9 mouse cellular contexts compared by ENCODE assay signal in genomic region chr9:108587571-108588180, GRCm38 (mm10). TPM values are rescaled to one million over a fixed set of nuclear protein-coding genes. Genes with fewer than 3 reads are reported as not detected.
DNase-seq lines count a peak whose midpoint lies in the region; ATAC-seq lines count a peak whose summit lies in the region.
"Had no signal": no experiment of that assay in that cellular context is flagged by ENCODE, and none has a peak within 500 bp of the region (broad histone marks: within the 10 kb centered on the region; RNA-seq: fewer than 3 reads in every experiment).

No protein-coding gene starts in this region.

- H3K4me2 ChIP-seq in hindbrain, embryonic 12.5 days (replicated peaks) = peak overlapping the region; percentile 58

- peak; percentile 95 for ATAC-seq in frontal cortex, adult (ENCODE audit: low TSS enrichment)
- ATAC-seq in hindbrain, embryonic 12.5 days (ENCODE audit: low FRiP score) = peak; percentile 98
- ATAC-seq in megakaryocyte, adult 5-6 weeks (ENCODE audit: poor library complexity, severe bottlenecking) = no peak

- H3K9me3 ChIP-seq in hindbrain, embryonic 12.5 days (replicated peaks) = no peaks in the 10 kb centered on the region

- H3K4me3 ChIP-seq in hindbrain, embryonic 12.5 days = peak overlapping the region; percentile 21

- DNase-seq in Muller cell, postnatal 12 days (ENCODE audit: inconsistent ontology term) = peak; percentile 73
- DNase-seq in cerebellum, adult 9-10 months = peak; percentile 76
- peak; percentile 56 for DNase-seq in layer of hippocampus, postnatal 25 days (ENCODE audit: extremely low spot score in 1 of 2, low spot score in 1 of 2)
- DNase-seq in mesoderm, embryonic 11.5 days (ENCODE audit: low read depth, low spot score) = peak; percentile 95
- peak; percentile 77 for DNase-seq in skeletal muscle tissue, adult 2 months (ENCODE audit: low read depth, low spot score)

- H3K36me3 ChIP-seq in hindbrain, embryonic 12.5 days = 0 out of 2 replicates have a peak, but pooled peaks cover 5% of the 10 kb centered on the region

- H3K4me1 ChIP-seq in hindbrain, embryonic 12.5 days = peaks cover 39% of the 10 kb centered on the region

- peak overlapping the region; percentile 98 for H3K27ac ChIP-seq in hindbrain, embryonic 12.5 days
- H3K27ac ChIP-seq: macrophage had no signal

- peak overlapping the region; percentile 57 for H3K9ac ChIP-seq in hindbrain, embryonic 12.5 days

- H3K27me3 ChIP-seq in hindbrain, embryonic 12.5 days = peaks cover 9% of the 10 kb centered on the region; the same call in 1 of the 2 replicates

- WGBS in hindbrain, embryonic 12.5 days = 3% methylated on average over 14 of the region's 14 CpGs

RNA-seq across cellular contexts. Expression of gene Wdr6, which starts 9.1 kb away (rescaled TPM):
- 290 and 293 TPM in 2 replicates for polyA plus RNA-seq in hindbrain, embryonic 12.5 days (2016; fragmentation: Nextera tagmentation; extraction: Ambion mirVana)
- total RNA-seq in layer of hippocampus, postnatal 25 days (2021) = 100 to 1,000 TPM; 116 to 134 TPM
- 2.1 and 3.3 TPM in 2 replicates for total RNA-seq in megakaryocyte, adult 5-6 weeks (2015)
- total RNA-seq in megakaryocyte, adult 5-6 weeks (2017) = 3.1 and 4.0 TPM in 2 replicates

RNA-seq across cellular contexts. Expression of gene P4htm, which starts 9.8 kb away (rescaled TPM):
- 19.0 and 19.9 TPM in 2 replicates for polyA plus RNA-seq in hindbrain, embryonic 12.5 days (2016; fragmentation: Nextera tagmentation; extraction: Ambion mirVana)
- 10 to 100 TPM; 92.0 to 97.8 TPM for total RNA-seq in layer of hippocampus, postnatal 25 days (2021)
- 0.18 and 0.21 TPM in 2 replicates for total RNA-seq in megakaryocyte, adult 5-6 weeks (2015)
- total RNA-seq in megakaryocyte, adult 5-6 weeks (2017) = not detected in 2 replicates

RNA-seq across cellular contexts. Expression of gene Dalrd3, which starts 18.0 kb away (rescaled TPM):
- polyA plus RNA-seq in hindbrain, embryonic 12.5 days (2016; fragmentation: Nextera tagmentation; extraction: Ambion mirVana) = 232 and 248 TPM in 2 replicates
- total RNA-seq in layer of hippocampus, postnatal 25 days (2021) = 100 to 1,000 TPM in 1 of 2 experiments, 10 to 100 TPM in 1; 95.4 to 107 TPM
- 46.8 and 52.0 TPM in 2 replicates for total RNA-seq in megakaryocyte, adult 5-6 weeks (2015)
- total RNA-seq in megakaryocyte, adult 5-6 weeks (2017) = 21.9 and 22.5 TPM in 2 replicates

RNA-seq across cellular contexts. Expression of gene Ndufaf3, which starts 20.4 kb away (rescaled TPM):
- polyA plus RNA-seq in hindbrain, embryonic 12.5 days (2016; fragmentation: Nextera tagmentation; extraction: Ambion mirVana) = 53.4 and 57.0 TPM in 2 replicates
- total RNA-seq in layer of hippocampus, postnatal 25 days (2021) = 10 to 100 TPM; 54.3 to 70.4 TPM
- 36.8 and 40.7 TPM in 2 replicates for total RNA-seq in megakaryocyte, adult 5-6 weeks (2015)
- 15.2 and 22.7 TPM in 2 replicates for total RNA-seq in megakaryocyte, adult 5-6 weeks (2017)

RNA-seq across cellular contexts. Expression of gene Impdh2, which starts 27.6 kb away (rescaled TPM):
- polyA plus RNA-seq in hindbrain, embryonic 12.5 days (2016; fragmentation: Nextera tagmentation; extraction: Ambion mirVana) = 128 and 131 TPM in 2 replicates
- 10 to 100 TPM; 60.1 to 62.8 TPM for total RNA-seq in layer of hippocampus, postnatal 25 days (2021)
- total RNA-seq in megakaryocyte, adult 5-6 weeks (2015) = 87.2 and 93.2 TPM in 2 replicates
- total RNA-seq in megakaryocyte, adult 5-6 weeks (2017) = 118 and 119 TPM in 2 replicates

Comparison
In these comparisons a context has a peak if more than half of its experiments do, and no peak if none do; other contexts are left out.
1. RNA of gene Wdr6, which starts 9.1 kb away (total RNA-seq): 116 to 134 TPM in layer of hippocampus, postnatal 25 days; 2.1 to 4.0 TPM in megakaryocyte, adult 5-6 weeks; every median in the first group is over 10 times any median in the second.
2. RNA of gene P4htm, which starts 9.8 kb away (total RNA-seq): 92.0 to 97.8 TPM in layer of hippocampus, postnatal 25 days; 0.18 to 0.21 TPM in megakaryocyte, adult 5-6 weeks; every median in the first group is over 10 times any median in the second.
3. Peak in every context shown above with its lines, with median percentiles within 50 percentile points of each other: DNase-seq.